Mouse (Mus musculus): ENCODE measurements around the gene Hectd4. TPM values are rescaled to one million over a fixed set of nuclear protein-coding genes. Genes with fewer than 3 reads are reported as not detected.
"Not testable (repeated sequence)": the region's sequence is repeated elsewhere in the genome, so short reads cannot be mapped to it uniquely, and the experiment has no call there.

Hectd4 gene
- polyA plus RNA-seq, 1 experiment from 2014 or later, result 6.8 TPM

DNA sequence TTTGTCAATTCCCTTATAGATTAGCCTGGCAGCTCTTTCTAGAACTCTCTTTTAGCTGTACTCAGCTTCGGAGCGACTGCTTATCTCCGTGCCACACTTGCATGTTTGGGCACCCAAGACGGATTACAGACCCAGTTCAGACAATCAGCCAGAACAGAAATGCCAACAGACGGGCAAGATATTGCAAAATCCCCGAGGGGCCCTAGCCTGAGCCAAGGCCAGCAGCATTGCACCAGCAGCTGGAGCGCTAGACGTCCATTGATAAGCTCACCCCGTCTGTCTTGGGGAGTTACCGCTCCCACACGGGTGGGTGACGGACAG is 3.9 kb upstream of the Hectd4 start:
- ATAC-seq (ENCODE audit: insufficient read depth), result no peak
- DNase-seq, result no peak
- peaks cover 19% of the 10 kb centered on the region for H3K36me3 ChIP-seq (ENCODE audit: insufficient read depth)
- no peak for TF ChIP-seq CTCF (IDR thresholded peaks at IDR 0.05; ENCODE audit: low read depth)
- WGBS, result 73% methylated on average over 12 of the region's 12 CpGs
- H3K4me1 ChIP-seq (ENCODE audit: insufficient read depth), result no peaks in the 10 kb centered on the region
- H3K9ac ChIP-seq, result no peak overlapping the region
- no peak overlapping the region for H3K4me3 ChIP-seq (ENCODE audit: low read depth, low read length)
- H3K27me3 ChIP-seq (ENCODE audit: insufficient read depth, low read length), result no peaks in the 10 kb centered on the region
- no peak overlapping the region for H3K27ac ChIP-seq (ENCODE audit: low read depth)
- no peaks in the 10 kb centered on the region for H3K9me3 ChIP-seq (ENCODE audit: low read depth, low read length)
- no peak overlapping the region for H3K4me2 ChIP-seq

DNA sequence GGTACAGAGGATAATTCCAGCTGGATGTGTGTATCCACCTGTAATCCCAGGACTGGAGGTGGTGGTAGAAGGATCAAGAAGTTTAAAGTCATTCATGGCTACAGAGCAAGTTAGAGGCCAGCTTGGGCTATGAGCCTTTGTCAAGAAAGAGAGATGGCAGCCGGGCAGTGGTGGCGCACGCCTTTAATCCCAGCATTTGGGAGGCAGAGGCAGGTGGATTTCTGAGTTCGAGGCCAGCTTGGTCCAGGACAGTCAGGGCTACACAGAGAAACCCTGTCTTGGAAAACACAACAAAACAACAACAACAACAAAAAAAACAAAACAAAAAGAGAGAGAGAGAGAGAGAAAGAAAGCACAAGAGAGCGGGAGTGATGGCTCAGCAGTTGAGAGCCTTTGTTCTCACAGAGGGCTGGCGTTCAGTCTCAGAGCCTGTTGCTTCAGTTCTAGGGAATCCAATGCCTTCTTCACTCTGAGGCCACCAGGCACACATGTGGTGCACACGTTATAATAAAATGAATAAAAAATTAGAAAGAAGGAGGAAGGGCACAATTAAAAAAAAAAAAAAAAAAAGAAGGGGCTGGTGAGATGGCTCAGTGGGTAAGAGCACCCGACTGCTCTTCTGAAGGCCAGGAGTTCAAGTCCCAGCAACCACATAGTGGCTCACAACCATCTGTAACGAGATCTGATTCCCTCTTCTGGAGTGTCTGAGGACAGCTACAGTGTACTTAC is 3.3 kb upstream of the Hectd4 start:
- 83% methylated on average over 9 of the region's 9 CpGs for WGBS
- not testable (repeated sequence) for H3K9ac ChIP-seq; ATAC-seq (ENCODE audit: insufficient read depth); DNase-seq; H3K4me2 ChIP-seq; H3K27ac ChIP-seq (ENCODE audit: low read depth); H3K4me1 ChIP-seq (ENCODE audit: insufficient read depth); H3K27me3 ChIP-seq (ENCODE audit: insufficient read depth, low read length); H3K9me3 ChIP-seq (ENCODE audit: low read depth, low read length); H3K4me3 ChIP-seq (ENCODE audit: low read depth, low read length)
- H3K36me3 ChIP-seq (ENCODE audit: insufficient read depth), result peaks cover 13% of the 10 kb centered on the region

DNA sequence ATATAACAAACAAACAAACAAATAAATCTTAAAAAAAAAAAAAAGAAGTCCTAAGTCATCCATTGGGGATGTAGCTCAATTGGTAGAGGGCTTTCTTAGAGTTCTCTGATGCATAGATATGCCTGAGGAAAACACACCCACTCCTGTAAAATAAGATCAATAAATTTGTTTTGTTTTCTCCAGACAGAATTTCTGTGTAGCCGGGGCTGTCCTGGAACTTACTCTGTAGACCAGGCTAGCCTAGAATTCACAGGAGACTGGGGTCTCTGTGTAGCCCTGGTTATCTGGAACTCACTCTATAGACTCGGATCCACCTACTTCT is 2.7 kb upstream of the Hectd4 start:
- H3K4me2 ChIP-seq, result no peak overlapping the region
- 0 out of 2 replicates have a peak, but pooled peaks cover 2% of the 10 kb centered on the region for H3K4me1 ChIP-seq (ENCODE audit: insufficient read depth)
- no peaks in the 10 kb centered on the region for H3K9me3 ChIP-seq (ENCODE audit: low read depth, low read length)
- ATAC-seq (ENCODE audit: insufficient read depth), result no peak
- WGBS, result 83% methylated on average over 2 of the region's 2 CpGs
- H3K4me3 ChIP-seq (ENCODE audit: low read depth, low read length), result no peak overlapping the region
- TF ChIP-seq CTCF (IDR thresholded peaks at IDR 0.05; ENCODE audit: low read depth), result no peak
- H3K9ac ChIP-seq, result no peak overlapping the region
- no peak for DNase-seq
- no peak overlapping the region for H3K27ac ChIP-seq (ENCODE audit: low read depth)
- H3K27me3 ChIP-seq (ENCODE audit: insufficient read depth, low read length), result no peaks in the 10 kb centered on the region
- H3K36me3 ChIP-seq (ENCODE audit: insufficient read depth), result peaks cover 7% of the 10 kb centered on the region

DNA sequence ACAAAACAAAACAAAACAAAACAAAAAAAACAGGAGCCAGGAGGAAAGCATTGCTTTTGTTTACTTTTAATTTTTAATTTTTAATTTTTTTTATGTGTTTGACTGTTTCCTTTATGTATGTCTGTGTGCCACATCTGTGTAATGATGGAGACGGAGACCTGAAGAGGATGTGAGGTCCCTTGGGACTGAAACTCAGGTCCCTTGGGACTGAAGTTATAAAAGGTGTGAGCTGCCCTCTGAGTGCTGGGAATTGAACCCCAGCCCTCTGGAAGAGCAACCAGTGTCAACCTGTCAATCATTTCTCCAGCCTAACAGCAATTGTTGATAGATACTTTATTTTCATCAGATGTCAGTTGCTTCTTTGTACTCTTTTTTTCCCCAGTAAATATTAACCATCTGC is 829 bp upstream of the Hectd4 start:
- TF ChIP-seq CTCF (IDR thresholded peaks at IDR 0.05; ENCODE audit: low read depth), result no peak
- Histone ChIP-seq H3K4me3 (ENCODE audit: low read depth, low read length) (no peak overlapping the region), H3K36me3 (ENCODE audit: insufficient read depth) (no peaks in the 10 kb centered on the region), H3K9me3 (ENCODE audit: low read depth, low read length) (no peaks in the 10 kb centered on the region), H3K27ac (ENCODE audit: low read depth) (no peak overlapping the region), H3K4me1 (ENCODE audit: insufficient read depth) (0 out of 2 replicates have a peak, but pooled peaks cover 2% of the 10 kb centered on the region), H3K27me3 (ENCODE audit: insufficient read depth, low read length) (no peaks in the 10 kb centered on the region), H3K9ac (no peak overlapping the region), H3K4me2 (no peak overlapping the region; the same call in 1 of the 2 replicates)
- whole genome bisulfite sequencing, result 85% methylated on average over 1 of the region's 1 CpGs
- DNase-seq (no peak), ATAC-seq (ENCODE audit: insufficient read depth) (no peak)

DNA sequence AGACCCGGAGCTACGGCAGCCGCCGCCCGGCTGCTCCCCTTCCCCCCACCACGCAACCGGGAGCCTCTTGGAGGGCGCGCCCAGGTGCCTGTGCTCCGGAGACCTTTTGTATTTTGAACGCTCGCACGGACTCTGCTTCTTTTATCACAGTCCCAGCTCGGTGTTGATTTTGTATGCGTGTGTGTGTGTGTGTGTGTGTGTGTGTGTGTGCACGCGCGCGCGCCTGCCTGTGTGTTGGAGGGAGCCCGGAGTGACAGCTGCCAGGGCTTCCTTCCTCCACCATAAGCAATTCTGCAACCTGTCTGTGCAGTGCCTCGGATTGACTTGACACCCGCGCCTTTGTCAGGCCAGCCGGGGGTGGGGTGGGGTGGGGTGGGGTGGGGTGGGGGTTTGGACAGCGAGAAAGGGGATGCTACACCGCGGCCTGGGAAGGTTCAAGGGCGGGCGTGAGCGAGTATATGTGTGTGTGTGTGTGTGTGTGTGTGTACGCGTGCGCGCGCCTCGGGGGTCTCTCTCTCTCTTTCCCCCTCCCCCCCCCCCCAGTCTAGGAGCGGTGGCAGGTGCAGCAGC is 798 bp downstream of the Hectd4 start:
- H3K4me2 ChIP-seq, result peak overlapping the region; percentile 78
- peak; percentile 28 for ATAC-seq (ENCODE audit: insufficient read depth)
- H3K4me1 ChIP-seq (ENCODE audit: insufficient read depth), result 0 out of 2 replicates have a peak, but pooled peaks cover 2% of the 10 kb centered on the region
- no peaks in the 10 kb centered on the region for H3K27me3 ChIP-seq (ENCODE audit: insufficient read depth, low read length)
- H3K4me3 ChIP-seq (ENCODE audit: low read depth, low read length), result peak overlapping the region; percentile 96
- no peaks in the 10 kb centered on the region for H3K36me3 ChIP-seq (ENCODE audit: insufficient read depth)
- TF ChIP-seq CTCF (IDR thresholded peaks at IDR 0.05; ENCODE audit: low read depth), result no peak
- H3K27ac ChIP-seq (ENCODE audit: low read depth), result peak overlapping the region; percentile 77
- peak overlapping the region; percentile 85 for H3K9ac ChIP-seq
- no peaks in the 10 kb centered on the region for H3K9me3 ChIP-seq (ENCODE audit: low read depth, low read length)
- peak; percentile 35 for DNase-seq
- WGBS, result under 1% methylated on average over 34 of the region's 38 CpGs

DNA sequence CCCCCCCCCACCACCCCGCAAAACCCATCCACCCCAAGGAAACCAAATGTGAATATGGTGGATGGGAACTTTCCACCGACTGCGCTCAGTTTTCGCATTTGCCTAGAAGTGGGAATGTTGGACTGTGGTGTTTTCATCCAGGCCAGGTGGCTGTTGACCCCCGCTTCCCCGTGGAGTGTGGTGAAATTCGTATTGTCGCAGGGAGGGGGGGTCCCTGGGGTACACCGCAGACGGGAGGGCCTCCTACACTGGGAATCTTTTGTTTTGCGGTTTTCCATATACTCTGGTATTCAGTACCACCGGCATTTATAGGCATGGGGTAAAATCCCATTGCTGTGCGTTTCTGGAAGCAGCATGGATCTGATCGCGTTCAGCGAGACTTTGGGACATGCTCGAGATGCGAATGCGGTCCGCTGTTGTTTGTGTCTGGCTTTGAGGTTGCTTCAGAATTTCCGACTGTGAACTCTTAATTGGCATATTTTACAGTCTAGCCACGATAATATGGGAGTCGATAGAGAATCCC is 1.4 kb downstream of the Hectd4 start:
- DNase-seq, result no peak

DNA sequence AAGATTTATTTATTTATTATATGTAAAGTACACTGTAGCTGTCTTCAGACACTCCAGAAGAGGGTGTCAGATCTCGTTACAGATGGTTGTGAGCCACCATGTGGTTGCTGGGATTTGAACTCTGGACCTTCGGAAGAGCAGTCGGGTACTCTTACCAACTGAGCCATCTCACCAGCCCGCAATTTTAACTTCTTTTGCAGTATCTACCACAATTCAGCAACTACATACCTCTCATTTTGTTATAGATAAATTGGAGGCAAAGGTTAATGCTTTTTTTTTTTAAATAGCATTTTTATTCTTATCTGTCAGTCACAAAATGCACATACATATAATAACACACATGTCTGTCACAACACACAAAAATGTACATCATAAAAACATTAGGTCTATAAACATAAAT is 4.0 kb downstream of the Hectd4 start:
- 88% methylated on average over 3 of the region's 4 CpGs for WGBS
- ATAC-seq (ENCODE audit: insufficient read depth); H3K4me2 ChIP-seq; H3K4me1 ChIP-seq (ENCODE audit: insufficient read depth); H3K9ac ChIP-seq; H3K9me3 ChIP-seq (ENCODE audit: low read depth, low read length); H3K36me3 ChIP-seq (ENCODE audit: insufficient read depth); DNase-seq; H3K27me3 ChIP-seq (ENCODE audit: insufficient read depth, low read length); H3K4me3 ChIP-seq (ENCODE audit: low read depth, low read length); H3K27ac ChIP-seq (ENCODE audit: low read depth): not testable (repeated sequence)

More for the DNA sequence above, 1.4 kb downstream of the Hectd4 start:
- ATAC-seq (ENCODE audit: insufficient read depth), result no peak
- Histone ChIP-seq H3K27me3 (ENCODE audit: insufficient read depth, low read length) (no peaks in the 10 kb centered on the region), H3K4me3 (ENCODE audit: low read depth, low read length) (peak overlapping the region; percentile 96), H3K36me3 (ENCODE audit: insufficient read depth) (no peaks in the 10 kb centered on the region), H3K9me3 (ENCODE audit: low read depth, low read length) (no peaks in the 10 kb centered on the region), H3K27ac (ENCODE audit: low read depth) (no peak overlapping the region), H3K4me1 (ENCODE audit: insufficient read depth) (0 out of 2 replicates have a peak, but pooled peaks cover 2% of the 10 kb centered on the region), H3K9ac (peak overlapping the region; percentile 85), H3K4me2 (peak overlapping the region; percentile 78)
- WGBS, result 19% methylated on average over 23 of the region's 23 CpGs
- TF ChIP-seq CTCF (IDR thresholded peaks at IDR 0.05; ENCODE audit: low read depth), result no peak

Data from lung, embryonic 14.5 days (tissue).